Mouse (Mus musculus) heart, adult 8-10 months (tissue): ENCODE data around the gene Bsn. TPM values are rescaled to one million over a fixed set of nuclear protein-coding genes. Genes with fewer than 3 reads are reported as not detected.
A peak's percentile ranks its signal among the peaks of the same experiment; 100 is the strongest.

Experiments used
- DNase-seq: peaks from one replicate; pipeline ENCODE4 v3.0.0; 2022; ENCODE audit warnings: low spot score
- total RNA-seq, 4 experiments: library from RNA; stranded (reverse); gene quantifications; 2 replicates each; pipeline ENCODE4 v1.2.4; 2022

Bsn gene
- total RNA-seq, 4 experiments from 2014 or later, result 0.05 to 0.06 (median 0.06) TPM

- DNase-seq, result no peak
Measured at GRCm38 (mm10) chr9:108125731-108126130, 64.5 kb downstream of the Bsn start.

- no peak for DNase-seq
Measured at GRCm38 (mm10) chr9:108123916-108124315, 66.3 kb downstream of the Bsn start.

GRCm38 (mm10) chr9:108121170-108121969 lies 68.8 kb downstream of the Bsn start:
- no peak for DNase-seq

- no peak for DNase-seq
Measured at GRCm38 (mm10) chr9:108120671-108121070, 69.5 kb downstream of the Bsn start.

- DNase-seq, result no peak
Measured at GRCm38 (mm10) chr9:108119891-108120411, 70.2 kb downstream of the Bsn start.

GRCm38 (mm10) chr9:108117143-108117542 lies 73.0 kb downstream of the Bsn start:
- DNase-seq, result no peak

GRCm38 (mm10) chr9:108115290-108116077 lies 74.7 kb downstream of the Bsn start:
- no peak for DNase-seq

- DNase-seq, result peak; percentile 19
Measured at GRCm38 (mm10) chr9:108112719-108113340, 77.4 kb downstream of the Bsn start.

GRCm38 (mm10) chr9:108111593-108112121 lies 78.5 kb downstream of the Bsn start:
- no peak for DNase-seq

GRCm38 (mm10) chr9:108111101-108111592 lies 79.0 kb downstream of the Bsn start:
- DNase-seq, result no peak

GRCm38 (mm10) chr9:108110160-108110559 lies 80.0 kb downstream of the Bsn start:
- no peak for DNase-seq

GRCm38 (mm10) chr9:108107867-108108266 lies 82.3 kb downstream of the Bsn start:
- no peak for DNase-seq

- no peak for DNase-seq
Measured at GRCm38 (mm10) chr9:108106090-108106489, 84.1 kb downstream of the Bsn start.

GRCm38 (mm10) chr9:108105549-108105863 lies 84.7 kb downstream of the Bsn start:
- DNase-seq, result no peak

GRCm38 (mm10) chr9:108104766-108105548 lies 85.2 kb downstream of the Bsn start:
- DNase-seq, result no peak

- no peak for DNase-seq
Measured at GRCm38 (mm10) chr9:108099619-108100018, 90.6 kb downstream of the Bsn start.

- no peak for DNase-seq
Measured at GRCm38 (mm10) chr9:108095949-108096712, 94.1 kb downstream of the Bsn start.

GRCm38 (mm10) chr9:108095518-108095917 lies 94.7 kb downstream of the Bsn start:
- DNase-seq, result peak; percentile 60

- DNase-seq, result peak; percentile 29
Measured at GRCm38 (mm10) chr9:108094998-108095411, 95.2 kb downstream of the Bsn start.
